Mouse (Mus musculus) megakaryocyte, adult 5-6 weeks (primary cell): Measurements from ENCODE around the gene Bloc1s4. TPM values are rescaled to one million over a fixed set of nuclear protein-coding genes. Genes with fewer than 3 reads are reported as not detected.

Source experiments
- ATAC-seq: 2 replicates; pipeline ENCODE4 v1.8.0; 2016; ENCODE audit warnings: mild to moderate bottlenecking, inconsistent platforms; ENCODE audit not compliant: poor library complexity, severe bottlenecking
- total RNA-seq, 2 experiments: library from RNA; stranded (forward) in 1 of 2; stranded (reverse) in 1 of 2; fragments of 153-499, 151-499 nt in 1 of 2; fragments of 221-1000, 200-1000 nt in 1 of 2; gene quantifications; 2 replicates each; pipeline versions ENCODE4 v1.2.3 to v1.2.4; 2015 to 2017

The Bloc1s4 gene
- total RNA-seq, 2 experiments from 2014 or later = 11.4 to 12.2 TPM

DNA sequence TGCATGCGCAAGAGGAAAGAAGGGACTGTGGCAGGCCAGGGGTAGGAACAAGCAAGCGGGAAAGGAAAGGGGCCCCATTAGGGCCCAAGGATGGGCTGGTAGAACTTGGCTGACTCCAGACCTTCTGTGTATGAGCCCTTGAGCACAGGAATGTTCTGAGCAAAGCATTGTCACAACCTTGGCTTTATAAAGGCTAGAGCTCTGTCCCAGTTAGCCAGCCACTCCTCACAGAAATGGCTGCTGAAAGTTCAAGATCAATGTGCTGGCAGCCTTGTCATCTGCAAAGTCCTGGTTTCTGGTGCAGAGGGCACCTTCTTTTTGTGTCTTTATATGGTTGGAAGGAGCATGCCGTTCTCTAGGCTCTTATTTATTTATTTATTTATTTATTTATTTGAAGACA, 28.8 kb downstream of the Bloc1s4 start:
- ATAC-seq = no peak

DNA sequence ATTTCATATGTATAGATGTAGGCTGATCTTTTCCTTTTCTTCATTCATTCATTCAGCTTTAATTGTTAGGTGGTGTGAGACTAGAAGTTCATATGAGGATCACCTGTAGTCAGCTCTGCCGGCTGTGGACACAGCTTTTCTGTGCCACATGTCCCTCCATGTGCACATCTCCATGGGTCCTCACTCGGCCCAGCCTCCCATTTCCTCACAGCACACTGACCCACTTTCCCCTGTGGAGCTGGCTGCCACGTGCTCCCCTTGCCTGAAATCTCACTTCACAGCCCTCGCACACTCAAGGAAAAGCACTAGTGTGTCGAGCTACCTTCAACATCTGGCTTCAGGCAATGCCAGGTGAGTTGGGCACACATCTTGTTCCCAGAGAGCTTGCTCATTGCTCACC, 29.3 kb downstream of the Bloc1s4 start:
- no peak for ATAC-seq

GRCm38 (mm10) chr5:36717889-36718288, 30.6 kb downstream of the Bloc1s4 start:
- no peak for ATAC-seq

DNA sequence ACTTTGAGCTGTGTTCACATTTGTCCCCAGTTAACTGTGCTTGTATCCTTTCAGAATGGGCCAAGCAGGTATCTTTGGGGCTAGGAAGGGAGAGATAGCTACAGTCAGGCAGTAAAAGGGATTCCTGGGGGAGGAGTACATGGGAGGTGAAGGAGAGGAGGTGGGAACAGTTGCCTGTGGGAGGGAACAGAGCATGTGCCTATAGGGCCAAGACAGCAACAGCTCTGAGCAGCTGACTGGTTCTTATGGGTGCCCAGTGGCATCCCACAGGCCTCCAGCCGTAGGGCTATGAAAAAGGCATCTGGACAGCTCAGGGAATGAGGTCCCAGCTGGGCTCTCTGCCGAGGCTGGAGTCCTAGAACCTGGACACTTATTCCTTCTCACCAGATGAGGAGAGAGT, 31.6 kb downstream of the Bloc1s4 start:
- ATAC-seq = no peak

- no peak for ATAC-seq
Measured at GRCm38 (mm10) chr5:36714832-36715231, 33.6 kb downstream of the Bloc1s4 start.

- no peak for ATAC-seq
Measured at GRCm38 (mm10) chr5:36713693-36714092, 34.8 kb downstream of the Bloc1s4 start.

- peak; percentile 92 for ATAC-seq
Measured at GRCm38 (mm10) chr5:36712553-36713534, 35.6 kb downstream of the Bloc1s4 start.

- ATAC-seq = peak; percentile 85
Measured at GRCm38 (mm10) chr5:36711863-36712262, 36.6 kb downstream of the Bloc1s4 start.

DNA sequence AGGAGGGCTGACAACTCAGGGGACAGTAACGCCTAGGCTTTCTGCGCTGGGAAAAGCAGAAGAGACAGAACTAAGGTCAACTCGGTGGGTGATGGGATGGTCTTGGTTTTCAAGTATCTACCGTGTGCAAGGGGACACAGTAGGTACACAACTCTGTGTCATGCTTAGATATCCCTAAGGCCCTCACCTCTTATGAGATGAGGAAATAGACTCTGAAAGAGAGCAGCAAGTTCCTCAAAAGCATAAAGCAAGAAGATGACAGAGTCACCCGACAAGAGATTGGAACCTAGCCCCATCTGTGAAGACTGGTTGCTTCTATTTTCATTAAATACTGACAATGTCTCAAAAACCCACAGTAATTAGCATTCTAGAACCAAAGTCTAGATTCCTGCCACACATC, 42.7 kb downstream of the Bloc1s4 start:
- peak; percentile 87 for ATAC-seq

DNA sequence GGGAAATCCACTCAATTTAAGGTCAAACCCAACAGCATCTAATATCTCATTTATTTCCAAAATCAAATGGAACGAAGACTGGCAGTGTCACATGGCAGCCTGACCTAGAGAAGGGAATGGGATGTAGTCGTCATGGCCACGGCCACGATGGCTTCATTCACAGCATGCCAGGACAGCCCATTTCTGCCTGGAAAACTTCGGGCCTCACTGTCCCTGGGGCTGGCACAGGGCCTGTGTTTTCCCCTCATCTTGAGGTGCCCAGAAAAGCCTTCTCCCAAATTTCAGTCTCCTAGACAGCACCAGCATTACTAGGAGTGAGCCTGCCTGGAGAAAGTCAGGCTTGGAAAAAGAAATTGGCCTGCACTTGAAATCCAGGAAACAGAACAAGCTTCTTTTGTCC, 43.1 kb downstream of the Bloc1s4 start:
- no peak for ATAC-seq

DNA sequence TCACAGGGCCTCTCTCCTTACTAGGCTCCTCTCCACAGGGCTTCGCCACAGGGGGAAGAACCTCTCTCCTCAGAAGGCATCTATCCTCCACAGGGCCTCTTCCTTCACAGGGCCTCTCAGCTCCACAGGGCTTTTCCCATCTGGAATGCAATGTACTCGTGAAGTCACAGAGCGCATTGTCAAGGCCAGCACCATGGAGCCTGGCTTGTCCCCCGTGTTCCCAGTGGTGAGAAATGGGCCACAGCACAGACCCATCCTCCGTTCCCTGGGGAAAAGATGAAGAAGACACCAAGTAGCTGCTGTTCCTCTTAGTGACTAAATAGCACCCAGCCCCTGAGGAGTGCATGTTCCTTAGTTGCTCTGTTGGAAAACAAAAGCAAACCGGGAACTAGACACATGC, 43.8 kb downstream of the Bloc1s4 start:
- ATAC-seq = no peak

DNA sequence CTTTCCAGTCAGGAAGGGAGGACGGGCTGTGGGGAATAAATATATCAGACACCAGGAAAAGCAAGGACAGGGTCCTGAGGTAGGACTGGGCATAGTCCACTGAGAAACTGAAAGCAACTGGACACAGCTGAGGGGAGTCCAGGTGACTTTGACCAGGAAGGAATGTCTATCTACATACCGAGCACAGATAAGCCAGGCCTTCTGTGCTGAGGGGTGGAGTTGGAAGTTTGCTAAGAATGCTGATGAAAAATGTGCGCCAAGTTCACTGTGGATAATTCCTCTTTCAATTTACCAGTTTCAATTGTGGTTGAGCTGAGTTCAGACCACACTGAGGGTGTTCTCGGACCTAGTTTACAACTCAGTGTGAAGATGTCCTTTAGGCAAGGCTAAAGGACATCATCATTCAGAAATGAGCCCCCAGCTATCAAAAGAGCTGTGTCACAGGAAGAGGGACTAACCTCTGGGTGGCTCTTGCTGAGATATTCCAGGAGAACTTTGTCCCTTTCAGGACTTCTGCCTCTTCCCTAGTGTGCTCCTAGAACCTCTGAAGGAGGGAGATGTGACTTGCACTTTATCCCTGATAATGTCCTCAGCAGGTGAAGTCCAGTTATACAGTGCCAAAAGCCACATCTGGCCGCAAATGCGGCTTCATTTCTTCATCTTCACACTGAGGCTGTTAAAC, 47.4 kb downstream of the Bloc1s4 start:
- peak; percentile 23; the same call in 1 of the 2 replicates for ATAC-seq

GRCm38 (mm10) chr5:36698689-36699088, 49.8 kb downstream of the Bloc1s4 start:
- no peak for ATAC-seq

DNA sequence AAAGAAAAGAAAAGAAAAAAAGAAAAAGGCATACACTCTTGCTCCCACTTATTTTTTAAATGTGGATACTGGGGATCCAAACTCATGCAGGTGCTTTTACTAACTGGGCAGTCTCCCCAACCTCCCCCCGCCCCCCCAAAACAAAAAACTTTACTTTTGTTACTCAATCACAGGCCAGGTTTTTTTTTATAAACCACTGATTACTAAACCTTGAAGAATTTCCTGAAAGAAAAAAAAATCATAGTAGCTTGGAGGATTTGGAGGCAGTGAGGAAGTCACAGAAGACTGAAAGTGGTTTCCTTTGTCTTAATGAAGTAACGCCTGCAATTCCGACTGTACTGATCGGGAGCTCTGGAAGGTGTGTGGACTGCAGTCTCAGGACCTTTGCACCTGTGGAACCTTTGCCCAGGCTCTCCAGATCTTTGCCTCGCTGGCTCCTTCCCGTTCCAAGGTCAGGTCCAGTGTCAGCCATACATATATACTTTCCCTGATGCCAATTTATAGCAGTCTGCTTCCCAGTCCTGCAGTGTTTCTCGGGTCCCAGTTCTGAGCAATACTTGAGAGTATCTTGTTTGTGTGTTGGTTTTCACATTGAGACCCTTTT, 50.3 kb downstream of the Bloc1s4 start:
- ATAC-seq = 0 out of 2 replicates have a peak, but pooled peaks have one; percentile 17

Other genes with a start within 250 kb of the Bloc1s4 start
- gene Tbc1d14, start 155.4 kb downstream of the Bloc1s4 start, total RNA-seq (2015) = 22.3 and 25.5 TPM in 2 replicates
- 11.2 and 16.2 TPM in 2 replicates for gene Tbc1d14, start 155.4 kb downstream of the Bloc1s4 start, total RNA-seq (2017)
- 20.0 and 27.1 TPM in 2 replicates for gene D5Ertd579e, start 52.6 kb downstream of the Bloc1s4 start, total RNA-seq (2015)
- 35.9 and 36.0 TPM in 2 replicates for gene D5Ertd579e, start 52.6 kb downstream of the Bloc1s4 start, total RNA-seq (2017)
- gene Mrfap1, start 48.1 kb upstream of the Bloc1s4 start, total RNA-seq (2015) = 194 and 201 TPM in 2 replicates
- gene Mrfap1, start 48.1 kb upstream of the Bloc1s4 start, total RNA-seq (2017) = 227 and 275 TPM in 2 replicates
- 29.5 and 42.3 TPM in 2 replicates for gene Man2b2, start 82.0 kb upstream of the Bloc1s4 start, total RNA-seq (2015)
- gene Man2b2, start 82.0 kb upstream of the Bloc1s4 start, total RNA-seq (2017) = 19.7 and 23.9 TPM in 2 replicates
- gene Ppp2r2c, start 119.9 kb upstream of the Bloc1s4 start, total RNA-seq (2015) = not detected in 2 replicates
- gene Ppp2r2c, start 119.9 kb upstream of the Bloc1s4 start, total RNA-seq (2017) = not detected in 2 replicates
- 5.3 and 5.4 TPM in 2 replicates for gene Wfs1, start 240.6 kb upstream of the Bloc1s4 start, total RNA-seq (2015)
- gene Wfs1, start 240.6 kb upstream of the Bloc1s4 start, total RNA-seq (2017) = 6.0 and 7.5 TPM in 2 replicates